Mouse (Mus musculus): Measurements from ENCODE around the gene Abtb2.

DNA sequence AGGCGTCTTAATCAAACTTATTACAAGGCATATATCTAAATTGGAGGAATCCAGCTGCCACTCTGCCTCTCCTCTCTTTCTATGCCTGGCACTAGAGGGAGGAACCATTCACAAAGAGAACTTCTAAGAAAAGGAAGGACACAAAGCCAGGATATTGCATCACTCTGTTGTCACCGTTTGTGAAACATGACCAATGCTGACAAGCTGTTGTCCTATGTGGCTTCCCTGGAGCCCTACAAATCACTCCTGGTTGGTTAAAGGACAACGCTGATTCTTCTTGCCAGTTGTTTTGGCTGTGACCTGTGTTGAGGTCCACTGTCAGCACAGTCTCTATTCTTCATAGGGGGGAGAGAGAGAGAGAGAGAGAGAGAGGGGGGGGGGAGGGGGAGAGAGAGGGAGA, 17.2 kb downstream of the Abtb2 start:
- TF ChIP-seq CTCF (IDR thresholded peaks at IDR 0.05; ENCODE audit: low read depth) (peak; percentile 11; the same call in 1 of the 2 replicates), EP300 (IDR thresholded peaks at IDR 0.05; ENCODE audit: low read depth) (peak; percentile 35)
